Mouse (Mus musculus) hindbrain, embryonic 15.5 days (tissue): ENCODE results near the gene Rit1. TPM values are rescaled to one million over a fixed set of nuclear protein-coding genes. Genes with fewer than 3 reads are reported as not detected.
A peak's percentile ranks its signal among the peaks of the same experiment; 100 is the strongest.
"Not testable (repeated sequence)": the region's sequence is repeated elsewhere in the genome, so short reads cannot be mapped to it uniquely, and the experiment has no call there.

ENCODE experiments used
- ATAC-seq: fragments of 200-750 bp; cut with Nextera tagmentation; 2 replicates; pipeline ENCODE4 v1.8.0; 2017; ENCODE audit warnings: low read depth, moderate number of reproducible peaks, moderate TSS enrichment; ENCODE audit not compliant: low FRiP score
- H3K27ac ChIP-seq: fragments of 300-500 bp; sonication (generic); replicated peaks from 2 replicates; pipeline ENCODE4 v1.5.1; 2015; ENCODE audit warnings: mild to moderate bottlenecking, inconsistent platforms
- H3K27me3 ChIP-seq: fragments of 300-500 bp; sonication (generic); 2 replicates; pipeline ENCODE4 v1.6.1; 2015; ENCODE audit warnings: control low read depth, inconsistent platforms
- H3K36me3 ChIP-seq: fragments of 300-500 bp; sonication (generic); 2 replicates; pipeline ENCODE4 v1.6.1; 2015; ENCODE audit warnings: control low read depth, inconsistent platforms
- H3K4me1 ChIP-seq: fragments of 300-500 bp; sonication (generic); replicated peaks from 2 replicates; pipeline ENCODE4 v1.6.1; 2015; ENCODE audit warnings: control low read depth, inconsistent platforms
- H3K4me2 ChIP-seq: fragments of 300-500 bp; sonication (generic); 2 replicates; pipeline ENCODE4 v1.6.1; 2015; ENCODE audit warnings: moderate library complexity, mild to moderate bottlenecking, inconsistent platforms
- H3K4me3 ChIP-seq: fragments of 300-500 bp; sonication (generic); 2 replicates; pipeline ENCODE4 v1.5.1; 2015; ENCODE audit warnings: mild to moderate bottlenecking, inconsistent platforms
- H3K9ac ChIP-seq: fragments of 300-500 bp; sonication (generic); 2 replicates; pipeline ENCODE4 v1.6.1; 2015; ENCODE audit warnings: inconsistent platforms
- H3K9me3 ChIP-seq: fragments of 300-500 bp; sonication (generic); 2 replicates; pipeline ENCODE4 v1.6.1; 2016; ENCODE audit warnings: control low read depth, inconsistent platforms
- WGBS: fragments of 180-500 bp; shearing (Covaris S2); methylation state at CpG from one replicate; pipeline ENCODE4 v1.1.7; 2015; 5-methylcytosine and 5-hydroxymethylcytosine counted together
- polyA plus RNA-seq: library from polyadenylated mRNA; unstranded; fragments of >200 nt; fragmentation: Nextera tagmentation; extraction: Ambion mirVana; gene quantifications from 2 replicates; pipeline ENCODE4 v1.2.1, GENCODE M21; 2015

The Rit1 gene
- polyA plus RNA-seq, 1 experiment from 2014 or later: 64.4 TPM

- no peak for ATAC-seq
- Histone ChIP-seq H3K27me3 (no peaks in the 10 kb centered on the region), H3K4me2 (no peak overlapping the region), H3K9ac (no peak overlapping the region), H3K9me3 (no peaks in the 10 kb centered on the region), H3K4me3 (no peak overlapping the region), H3K4me1 (no peaks in the 10 kb centered on the region), H3K27ac (no peak overlapping the region), H3K36me3 (peaks cover 93% of the 10 kb centered on the region)
- WGBS: 96% methylated on average over 6 of the region's 6 CpGs
Observed at GRCm38 (mm10) chr3:88698834-88699233, 17.8 kb upstream of the Rit1 start.

- Histone ChIP-seq H3K27ac (no peak overlapping the region), H3K27me3 (no peaks in the 10 kb centered on the region), H3K9me3 (no peaks in the 10 kb centered on the region), H3K4me3 (no peak overlapping the region), H3K9ac (no peak overlapping the region), H3K4me1 (no peaks in the 10 kb centered on the region), H3K4me2 (no peak overlapping the region), H3K36me3 (peaks cover 91% of the 10 kb centered on the region)
- ATAC-seq: no peak
- WGBS: 82% methylated on average over 3 of the region's 3 CpGs
Observed at GRCm38 (mm10) chr3:88700247-88700646, 16.4 kb upstream of the Rit1 start.

GRCm38 (mm10) chr3:88701222-88701621 lies 15.4 kb upstream of the Rit1 start:
- peaks cover 85% of the 10 kb centered on the region for H3K36me3 ChIP-seq
- ATAC-seq: no peak
- H3K4me2 ChIP-seq: no peak overlapping the region
- H3K27ac ChIP-seq: no peak overlapping the region
- WGBS: 85% methylated on average over 3 of the region's 3 CpGs
- no peaks in the 10 kb centered on the region for H3K4me1 ChIP-seq
- no peak overlapping the region for H3K4me3 ChIP-seq
- no peaks in the 10 kb centered on the region for H3K27me3 ChIP-seq
- H3K9ac ChIP-seq: no peak overlapping the region
- H3K9me3 ChIP-seq: no peaks in the 10 kb centered on the region

GRCm38 (mm10) chr3:88713709-88714108 lies 2.9 kb upstream of the Rit1 start:
- no peak for ATAC-seq
- Histone ChIP-seq H3K27me3 (no peaks in the 10 kb centered on the region), H3K4me3 (no peak overlapping the region), H3K9me3 (no peaks in the 10 kb centered on the region), H3K9ac (no peak overlapping the region), H3K36me3 (peaks cover 48% of the 10 kb centered on the region), H3K27ac (no peak overlapping the region), H3K4me1 (peaks cover 10% of the 10 kb centered on the region), H3K4me2 (no peak overlapping the region)
- WGBS: 93% methylated on average over 4 of the region's 4 CpGs

GRCm38 (mm10) chr3:88714725-88715124 lies 1.9 kb upstream of the Rit1 start:
- WGBS: 77% methylated on average over 2 of the region's 2 CpGs
- Histone ChIP-seq H3K4me1 (peaks cover 20% of the 10 kb centered on the region), H3K9ac (no peak overlapping the region), H3K27me3 (no peaks in the 10 kb centered on the region), H3K27ac (no peak overlapping the region), H3K4me2 (no peak overlapping the region), H3K36me3 (peaks cover 37% of the 10 kb centered on the region), H3K9me3 (no peaks in the 10 kb centered on the region), H3K4me3 (no peak overlapping the region)
- ATAC-seq: no peak

- H3K9ac ChIP-seq, ATAC-seq, H3K4me2 ChIP-seq, H3K27me3 ChIP-seq, H3K27ac ChIP-seq, H3K9me3 ChIP-seq, H3K4me3 ChIP-seq: not testable (repeated sequence)
- H3K36me3 ChIP-seq: peaks cover 30% of the 10 kb centered on the region
- H3K4me1 ChIP-seq: peaks cover 21% of the 10 kb centered on the region
- 90% methylated on average over 5 of the region's 5 CpGs for WGBS
Observed at GRCm38 (mm10) chr3:88715716-88716115, 922 bp upstream of the Rit1 start.

GRCm38 (mm10) chr3:88717198-88717798 lies 660 bp downstream of the Rit1 start:
- 5% methylated on average over 9 of the region's 9 CpGs for WGBS
- peak overlapping the region; percentile 64 for H3K27ac ChIP-seq
- no peaks in the 10 kb centered on the region for H3K9me3 ChIP-seq
- peaks cover 20% of the 10 kb centered on the region for H3K36me3 ChIP-seq
- peak overlapping the region; percentile 87 for H3K4me2 ChIP-seq
- peak; percentile 69; the same call in 1 of the 2 replicates for ATAC-seq
- peak overlapping the region; percentile 56 for H3K9ac ChIP-seq
- H3K27me3 ChIP-seq: no peaks in the 10 kb centered on the region
- peaks cover 21% of the 10 kb centered on the region for H3K4me1 ChIP-seq
- peak overlapping the region; percentile 72 for H3K4me3 ChIP-seq

- peak overlapping the region; percentile 72; the same call in 1 of the 2 replicates for H3K4me3 ChIP-seq
- H3K36me3 ChIP-seq: peaks cover 18% of the 10 kb centered on the region
- H3K27ac ChIP-seq: no peak overlapping the region
- no peak for ATAC-seq
- H3K4me1 ChIP-seq: peaks cover 21% of the 10 kb centered on the region
- no peak overlapping the region for H3K9ac ChIP-seq
- H3K4me2 ChIP-seq: peak overlapping the region; percentile 87
- WGBS: 63% methylated on average over 1 of the region's 1 CpGs
- no peaks in the 10 kb centered on the region for H3K9me3 ChIP-seq
- no peaks in the 10 kb centered on the region for H3K27me3 ChIP-seq
Observed at GRCm38 (mm10) chr3:88717831-88718230, 1.2 kb downstream of the Rit1 start.

GRCm38 (mm10) chr3:88719098-88719497 lies 2.5 kb downstream of the Rit1 start:
- ATAC-seq: 0 out of 2 replicates have a peak, but pooled peaks have one; percentile 28
- no peaks in the 10 kb centered on the region for H3K27me3 ChIP-seq
- no peaks in the 10 kb centered on the region for H3K9me3 ChIP-seq
- H3K9ac ChIP-seq: no peak overlapping the region
- H3K4me2 ChIP-seq: no peak overlapping the region
- H3K4me3 ChIP-seq: no peak overlapping the region
- H3K27ac ChIP-seq: no peak overlapping the region
- WGBS: 70% methylated on average over 2 of the region's 2 CpGs
- peaks cover 13% of the 10 kb centered on the region for H3K36me3 ChIP-seq
- peaks cover 21% of the 10 kb centered on the region for H3K4me1 ChIP-seq

- Histone ChIP-seq H3K27ac (no peak overlapping the region), H3K27me3 (no peaks in the 10 kb centered on the region), H3K4me2 (no peak overlapping the region), H3K4me1 (no peaks in the 10 kb centered on the region), H3K36me3 (peaks cover 19% of the 10 kb centered on the region; the same call in 1 of the 2 replicates), H3K9ac (no peak overlapping the region), H3K9me3 (no peaks in the 10 kb centered on the region), H3K4me3 (no peak overlapping the region)
- WGBS: 91% methylated on average over 2 of the region's 2 CpGs
- ATAC-seq: no peak
Observed at GRCm38 (mm10) chr3:88736556-88736955, 19.9 kb downstream of the Rit1 start.

GRCm38 (mm10) chr3:88738641-88739040 lies 22.0 kb downstream of the Rit1 start:
- Histone ChIP-seq H3K9me3 (no peaks in the 10 kb centered on the region), H3K9ac (no peak overlapping the region), H3K27ac (no peak overlapping the region), H3K36me3 (peaks cover 13% of the 10 kb centered on the region; the same call in 1 of the 2 replicates), H3K4me1 (no peaks in the 10 kb centered on the region), H3K4me2 (no peak overlapping the region), H3K27me3 (no peaks in the 10 kb centered on the region), H3K4me3 (no peak overlapping the region)
- 61% methylated on average over 3 of the region's 3 CpGs for WGBS
- 0 out of 2 replicates have a peak, but pooled peaks have one; percentile 30 for ATAC-seq

- H3K36me3 ChIP-seq: peaks cover 24% of the 10 kb centered on the region
- H3K4me1 ChIP-seq: no peaks in the 10 kb centered on the region
- no peak for ATAC-seq
- 97% methylated on average over 3 of the region's 3 CpGs for WGBS
- H3K9me3 ChIP-seq: no peaks in the 10 kb centered on the region
- no peaks in the 10 kb centered on the region for H3K27me3 ChIP-seq
- no peak overlapping the region for H3K4me2 ChIP-seq
- H3K4me3 ChIP-seq: no peak overlapping the region
- no peak overlapping the region for H3K9ac ChIP-seq
- H3K27ac ChIP-seq: no peak overlapping the region
Observed at GRCm38 (mm10) chr3:88740147-88740546, 23.5 kb downstream of the Rit1 start.

GRCm38 (mm10) chr3:88745534-88745933 lies 28.9 kb downstream of the Rit1 start:
- H3K9ac ChIP-seq: no peak overlapping the region
- H3K27me3 ChIP-seq: no peaks in the 10 kb centered on the region
- 0 out of 2 replicates have a peak, but pooled peaks have one; percentile 15 for ATAC-seq
- 91% methylated on average over 9 of the region's 9 CpGs for WGBS
- H3K9me3 ChIP-seq: 0 out of 2 replicates have a peak, but pooled peaks cover 4% of the 10 kb centered on the region
- H3K4me2 ChIP-seq: no peak overlapping the region
- peaks cover 61% of the 10 kb centered on the region for H3K36me3 ChIP-seq
- H3K4me3 ChIP-seq: no peak overlapping the region
- H3K27ac ChIP-seq: no peak overlapping the region
- H3K4me1 ChIP-seq: no peaks in the 10 kb centered on the region
